Mouse (Mus musculus) gastrocnemius, postnatal 25 days (tissue): ENCODE data around the gene Chrm4. TPM values are rescaled to one million over a fixed set of nuclear protein-coding genes. Genes with fewer than 3 reads are reported as not detected.

Source experiments
- DNase-seq: peaks from one replicate; pipeline ENCODE4 v3.0.0; 2022
- total RNA-seq, 2 experiments: library from RNA; stranded (reverse); gene quantifications; 1 replicate in 1 of 2; 2 replicates in 1 of 2; pipeline ENCODE4 v1.2.3; 2021

The Chrm4 gene
- total RNA-seq, 2 experiments from 2014 or later, result not detected

GRCm38 (mm10) chr2:91922586-91923414 lies 4.2 kb upstream of the Chrm4 start:
- no peak for DNase-seq

GRCm38 (mm10) chr2:91923415-91924337 lies 3.4 kb upstream of the Chrm4 start:
- peak; percentile 38 for DNase-seq

GRCm38 (mm10) chr2:91924726-91925125 lies 2.3 kb upstream of the Chrm4 start:
- DNase-seq, result no peak

GRCm38 (mm10) chr2:91925442-91925841 lies 1.6 kb upstream of the Chrm4 start:
- no peak for DNase-seq

- peak; percentile 57 for DNase-seq
Observed at GRCm38 (mm10) chr2:91927826-91928533, 931 bp downstream of the Chrm4 start.

GRCm38 (mm10) chr2:91928534-91929350 lies 1.7 kb downstream of the Chrm4 start:
- DNase-seq, result no peak

- DNase-seq, result no peak
Observed at GRCm38 (mm10) chr2:91929455-91929854, 2.4 kb downstream of the Chrm4 start.

GRCm38 (mm10) chr2:91929936-91930335 lies 2.9 kb downstream of the Chrm4 start:
- DNase-seq, result no peak

- no peak for DNase-seq
Observed at GRCm38 (mm10) chr2:91930761-91931291, 3.8 kb downstream of the Chrm4 start.

- no peak for DNase-seq
Observed at GRCm38 (mm10) chr2:91931328-91932159, 4.5 kb downstream of the Chrm4 start.

GRCm38 (mm10) chr2:91932160-91932711 lies 5.2 kb downstream of the Chrm4 start, which contains the start of gene Mdk:
Gene Mdk, minus strand, starts transcription at chr2:91932297.
- no peak for DNase-seq

GRCm38 (mm10) chr2:91932737-91933350 lies 5.8 kb downstream of the Chrm4 start:
- DNase-seq, result no peak

- DNase-seq, result no peak
Observed at GRCm38 (mm10) chr2:91933471-91933870, 6.4 kb downstream of the Chrm4 start.

- no peak for DNase-seq
Observed at GRCm38 (mm10) chr2:91934016-91934415, 7.0 kb downstream of the Chrm4 start.

- no peak for DNase-seq
Observed at GRCm38 (mm10) chr2:91934826-91935525, 7.9 kb downstream of the Chrm4 start.

- peak; percentile 5 for DNase-seq
Observed at GRCm38 (mm10) chr2:91936154-91936553, 9.1 kb downstream of the Chrm4 start.

GRCm38 (mm10) chr2:91939303-91939935 lies 12.4 kb downstream of the Chrm4 start:
- DNase-seq, result no peak

- DNase-seq, result peak; percentile 5
Observed at GRCm38 (mm10) chr2:91942356-91942755, 15.3 kb downstream of the Chrm4 start.
